Mouse (Mus musculus) left cerebral cortex, postnatal 36 days (tissue): ENCODE results near the gene Dclre1b. TPM values are rescaled to one million over a fixed set of nuclear protein-coding genes. Genes with fewer than 3 reads are reported as not detected.

Experiments
- DNase-seq, 2 experiments: peaks; one replicate each; pipeline ENCODE4 v3.0.0; 2021 to 2022; ENCODE audit warnings: low spot score in 2 of 2, mixed read lengths in 1 of 2
- intact Hi-C: fragments of 180-260 bp; cut with DNase I; formaldehyde crosslinking; loops from one replicate; pipeline ENCODE4 v1.15.1; 2025
- total RNA-seq, 2 experiments: library from RNA; stranded (reverse); gene quantifications; 2 replicates each; pipeline ENCODE4 v1.2.3; 2021

The Dclre1b gene
- total RNA-seq, 2 experiments from 2014 or later: 10.6 to 11.0 TPM

DNA sequence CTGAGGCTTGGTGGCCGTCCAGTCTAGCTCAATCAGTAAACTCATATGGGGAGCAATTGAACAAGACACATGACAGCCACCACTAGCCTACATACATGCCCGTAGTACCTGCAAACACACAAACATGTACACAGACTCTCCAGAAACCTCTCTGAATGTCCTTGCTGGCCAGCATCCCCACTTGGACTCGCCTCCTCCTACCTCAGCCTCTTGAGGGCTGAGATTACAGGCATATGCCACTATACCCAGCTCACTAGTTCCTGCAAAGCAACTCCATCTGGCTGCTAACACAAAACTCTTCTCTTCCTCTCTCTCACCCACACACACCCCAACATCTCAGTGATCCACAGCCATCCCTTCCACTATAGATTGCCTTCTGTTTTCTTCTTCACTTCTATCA is 29.0 kb downstream of the Dclre1b start:
- peak in 1 of 2 experiments; percentile 22 for DNase-seq
- intact Hi-C loops: no loop called here

DNA sequence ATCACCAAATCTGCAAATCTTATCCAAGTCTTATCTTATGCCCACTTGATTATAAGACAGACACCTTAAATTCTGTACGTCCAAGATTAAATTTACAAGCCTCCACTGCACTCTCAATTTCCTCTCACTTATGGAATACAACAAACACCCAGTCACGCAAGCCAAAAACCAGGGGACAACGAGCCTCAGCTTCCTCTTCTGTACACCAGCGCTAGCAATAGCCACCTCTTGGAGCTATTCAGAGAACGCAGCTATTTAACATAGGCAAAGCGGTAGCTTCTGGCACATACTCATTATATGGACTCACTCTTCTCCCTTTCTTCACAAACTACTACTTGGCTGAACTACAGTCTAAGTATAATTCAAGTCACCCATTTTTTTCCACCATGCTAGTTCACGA is 30.1 kb downstream of the Dclre1b start:
- intact Hi-C loops: no loop called here

DNA sequence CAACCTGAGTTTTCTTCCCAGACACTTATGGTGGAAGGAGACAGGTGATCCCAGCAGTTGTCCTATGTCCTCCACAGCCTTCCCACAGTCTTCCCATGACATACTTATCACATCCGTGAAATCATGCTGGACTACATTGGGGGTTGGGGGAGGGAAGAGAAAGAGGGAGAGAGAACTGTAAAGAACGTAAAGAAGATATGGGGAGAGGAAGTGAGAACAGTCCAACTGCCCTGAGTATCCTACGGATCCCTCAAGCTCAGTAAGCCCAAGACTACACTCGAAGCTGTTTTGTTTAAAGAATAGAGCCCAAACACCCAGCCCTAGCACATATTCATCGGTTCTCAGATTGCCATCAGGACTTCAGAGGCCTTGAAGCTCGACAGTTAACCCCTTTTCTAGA is 30.6 kb downstream of the Dclre1b start:
- no peak for DNase-seq
- intact Hi-C loops: no loop called here

More for the DNA sequence above, 30.1 kb downstream of the Dclre1b start:
- no peak for DNase-seq

DNA sequence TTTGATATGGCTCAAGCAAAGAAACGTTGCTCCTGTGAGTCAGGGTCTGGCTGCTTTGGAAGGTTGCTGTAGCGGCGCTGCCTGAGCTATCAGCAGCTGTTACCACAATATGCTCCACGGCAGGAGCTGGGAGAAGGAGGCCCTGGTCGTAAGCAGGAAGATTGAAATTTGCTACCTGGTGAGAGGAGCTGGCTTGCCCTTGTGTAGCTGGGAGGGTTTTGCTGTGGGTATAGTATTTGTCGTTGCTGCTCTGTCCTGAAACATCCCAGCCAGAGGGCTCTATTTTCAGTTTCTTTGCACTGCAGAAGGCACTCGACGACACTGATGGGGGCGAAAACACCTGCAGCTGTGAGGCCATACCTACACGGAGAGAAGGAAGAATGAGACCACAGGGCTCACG is 31.3 kb downstream of the Dclre1b start:
- peak in 1 of 2 experiments; percentile 15 for DNase-seq
- intact Hi-C loops: no loop called here

DNA sequence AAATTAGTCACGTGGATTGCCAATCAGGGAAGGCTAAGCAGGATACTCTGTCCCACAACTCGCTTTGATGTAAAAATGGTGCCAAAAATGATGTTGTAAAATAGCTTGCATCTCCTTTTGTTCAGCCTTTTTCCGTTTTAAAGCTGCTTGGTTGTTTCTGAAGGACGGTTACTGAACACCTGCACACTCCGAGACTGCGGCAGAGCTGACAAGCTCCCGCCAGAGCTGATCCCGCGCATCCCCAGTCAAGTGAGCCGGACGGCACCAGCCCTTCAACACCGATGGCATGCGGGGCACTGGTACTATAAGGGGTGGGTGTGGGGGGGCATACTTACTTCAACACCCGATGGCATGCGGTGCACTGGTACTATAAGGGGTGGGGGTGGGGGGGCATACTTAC is 35.2 kb downstream of the Dclre1b start:
- intact Hi-C loops: loop anchor here (5.0 kb wide), 1 partner anchor 33 kb away; the partner anchor contains the start of genes Ap4b1, Dclre1b and Gm43064
- DNase-seq: no peak

DNA sequence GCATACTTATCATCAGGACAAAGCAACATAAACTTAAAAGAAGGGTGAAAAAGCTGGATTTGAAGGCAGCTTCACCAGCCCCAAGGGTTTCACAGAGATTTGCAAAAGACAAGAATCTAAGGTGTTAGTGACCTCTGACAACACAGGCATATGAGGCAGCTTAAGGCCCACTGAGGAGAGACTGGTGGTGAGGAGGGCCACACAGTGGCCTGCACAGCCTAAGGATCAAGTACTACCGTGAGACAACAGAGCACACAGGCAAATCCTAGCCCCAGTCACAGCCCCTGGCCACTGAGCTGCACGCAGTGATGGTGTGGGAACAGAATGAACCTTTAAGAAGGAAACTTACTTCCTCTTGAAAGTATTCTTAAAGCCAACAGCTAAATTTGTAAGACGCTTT is 35.7 kb downstream of the Dclre1b start:
- intact Hi-C loops: loop anchor here (5.0 kb wide), 1 partner anchor 34 kb away; the partner anchor contains the start of genes Ap4b1, Dclre1b and Gm43064
- DNase-seq: no peak

DNA sequence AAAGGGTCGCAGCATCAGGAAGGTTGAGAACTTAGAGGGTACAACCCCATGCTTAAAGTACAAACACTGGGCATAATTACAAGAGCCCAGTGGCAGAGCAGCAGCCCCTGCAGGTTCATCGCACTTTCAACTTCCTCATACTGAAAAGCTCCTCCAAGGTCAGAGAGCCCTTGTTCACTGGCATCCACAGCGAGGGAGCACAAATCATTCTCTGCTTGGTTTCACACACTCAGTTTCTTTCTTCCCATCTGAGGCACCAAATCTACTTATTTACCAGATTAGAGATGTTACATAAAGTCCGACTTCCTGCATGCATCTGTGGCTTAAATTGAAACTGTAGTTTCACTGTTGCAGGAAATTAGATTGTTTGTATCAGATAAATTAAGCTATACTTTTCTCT is 36.4 kb downstream of the Dclre1b start:
- DNase-seq: no peak
- intact Hi-C loops: loop anchor here (5.0 kb wide), 1 partner anchor 34 kb away; the partner anchor contains the start of genes Ap4b1, Dclre1b and Gm43064

DNA sequence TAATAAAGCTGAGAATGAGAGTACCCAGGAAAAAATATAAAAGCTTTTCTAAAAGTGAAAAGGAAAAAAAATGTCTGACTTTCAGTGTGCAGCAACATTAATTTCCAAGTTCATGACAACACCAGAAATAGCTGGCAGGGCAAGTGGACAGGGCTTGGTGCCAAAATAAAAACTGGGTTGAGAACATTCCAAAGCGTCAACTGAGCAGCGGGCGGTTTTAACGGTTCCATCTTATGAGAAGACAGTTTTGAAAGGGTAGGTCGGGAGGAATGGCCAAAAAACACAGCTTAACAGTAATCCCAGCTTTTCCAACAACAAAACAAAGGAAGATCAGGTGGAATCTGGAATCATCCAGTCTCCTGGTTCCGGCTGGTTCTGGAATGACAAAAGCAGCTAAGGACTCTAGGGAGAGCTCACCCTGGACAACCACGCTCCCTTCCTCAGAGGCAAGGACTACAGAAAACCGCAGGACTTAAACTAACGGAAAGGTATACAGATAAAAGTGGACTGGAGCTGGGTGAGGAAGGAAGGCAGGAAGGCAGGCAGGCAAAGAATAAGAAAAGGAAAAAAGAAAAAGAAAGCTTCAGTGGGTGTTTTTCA is 37.6 kb downstream of the Dclre1b start:
- no peak for DNase-seq
- intact Hi-C loops: loop anchor here (5.0 kb wide), 1 partner anchor 36 kb away; the partner anchor contains the start of genes Ap4b1, Dclre1b and Gm43064

DNA sequence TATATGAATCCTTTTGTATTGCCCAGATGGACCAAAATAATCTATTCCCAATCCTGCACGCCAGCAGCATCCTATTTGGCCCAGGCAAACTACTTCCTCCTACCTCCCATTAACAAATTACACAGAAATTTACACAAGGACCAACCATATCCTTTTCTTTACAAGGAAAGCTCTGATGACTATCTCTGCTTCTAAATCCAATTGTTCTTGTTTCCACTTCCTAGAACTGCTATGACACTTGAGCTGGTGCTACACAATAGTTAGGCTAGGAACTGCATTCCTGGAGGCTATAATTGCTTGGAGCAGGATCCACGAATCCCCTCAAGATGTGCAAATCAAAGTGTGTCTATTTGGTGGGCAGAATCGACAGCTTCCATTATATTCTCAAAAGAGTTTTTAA is 42.5 kb downstream of the Dclre1b start:
- intact Hi-C loops: no loop called here
- DNase-seq: no peak

DNA sequence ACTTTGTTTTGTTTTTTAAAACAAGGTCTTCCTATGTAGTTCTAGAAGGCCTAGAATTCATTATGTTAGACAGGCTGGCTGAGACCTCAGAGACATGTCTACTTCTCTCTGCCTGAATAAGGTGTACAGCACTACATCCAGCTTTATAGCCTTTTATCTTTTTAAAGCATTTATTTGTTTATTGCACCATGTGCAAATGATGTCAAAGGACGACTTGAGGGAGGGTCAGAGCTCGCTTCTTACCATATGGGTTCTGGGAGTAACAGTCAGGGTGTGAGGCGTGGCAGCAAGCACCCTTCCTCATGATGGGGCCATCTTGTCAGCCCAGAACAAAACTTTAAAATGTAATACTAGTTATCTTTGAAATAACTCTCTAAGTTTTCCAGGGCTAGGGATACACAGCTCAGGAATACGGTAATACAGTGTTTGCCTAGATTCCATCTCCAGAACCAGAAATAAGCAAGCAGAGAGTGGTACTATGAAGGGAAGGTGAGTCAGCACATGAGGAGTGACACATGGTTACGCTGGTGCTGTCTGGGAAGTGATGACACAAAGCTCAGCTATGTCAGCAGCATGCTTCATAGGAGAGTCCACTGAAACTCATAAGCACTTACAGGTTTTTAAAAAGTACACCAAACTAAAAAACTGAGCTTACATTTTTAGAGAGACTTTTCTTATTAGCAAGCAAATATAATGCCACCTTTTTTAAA is 49.8 kb downstream of the Dclre1b start:
- no peak for DNase-seq
- intact Hi-C loops: loop anchor here (5.0 kb wide), 1 partner anchor 58 kb away; no protein-coding TSS in a partner anchor

DNA sequence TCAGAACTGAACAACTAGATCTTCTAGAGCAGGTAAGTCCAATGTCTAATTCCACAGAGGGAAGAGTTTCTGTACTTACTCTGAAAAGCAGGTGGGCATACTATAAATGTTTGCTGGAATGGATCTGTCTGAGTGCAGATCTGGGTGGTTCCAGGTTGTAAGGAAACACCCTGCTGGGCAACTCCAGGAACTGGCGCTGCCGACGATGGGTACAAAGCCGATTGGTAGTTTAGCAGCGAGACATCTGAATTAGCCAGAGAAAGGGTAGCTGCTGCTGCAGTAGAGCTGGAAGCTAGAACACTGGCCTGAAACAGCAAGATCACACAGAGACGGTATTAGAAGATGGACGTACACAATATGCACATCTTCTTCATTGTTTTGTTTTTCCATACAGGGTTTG is 50.8 kb downstream of the Dclre1b start:
- no peak for DNase-seq
- intact Hi-C loops: loop anchor here (5.0 kb wide), 1 partner anchor 59 kb away; no protein-coding TSS in a partner anchor

DNA sequence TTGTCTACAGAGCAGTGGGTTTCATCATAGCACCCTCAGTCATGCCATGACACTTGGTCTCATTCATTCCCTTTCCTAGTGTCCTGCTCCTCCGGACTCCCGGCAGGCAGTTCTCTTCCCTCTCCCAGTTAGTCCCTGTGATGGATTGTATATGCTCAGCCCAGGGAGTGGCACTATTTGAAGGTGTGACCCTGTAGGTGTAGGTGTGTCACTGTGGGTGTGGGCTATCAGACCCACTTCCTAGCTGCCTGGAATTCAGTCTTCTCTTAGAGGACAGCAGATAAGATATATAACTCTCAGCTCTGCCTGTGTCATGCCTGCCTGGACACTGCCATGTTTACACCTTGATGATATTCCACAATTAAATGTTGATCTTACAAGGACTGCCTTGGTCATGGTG is 52.3 kb downstream of the Dclre1b start:
- no peak for DNase-seq
- intact Hi-C loops: loop anchor here (5.0 kb wide), 1 partner anchor 60 kb away; no protein-coding TSS in a partner anchor

DNA sequence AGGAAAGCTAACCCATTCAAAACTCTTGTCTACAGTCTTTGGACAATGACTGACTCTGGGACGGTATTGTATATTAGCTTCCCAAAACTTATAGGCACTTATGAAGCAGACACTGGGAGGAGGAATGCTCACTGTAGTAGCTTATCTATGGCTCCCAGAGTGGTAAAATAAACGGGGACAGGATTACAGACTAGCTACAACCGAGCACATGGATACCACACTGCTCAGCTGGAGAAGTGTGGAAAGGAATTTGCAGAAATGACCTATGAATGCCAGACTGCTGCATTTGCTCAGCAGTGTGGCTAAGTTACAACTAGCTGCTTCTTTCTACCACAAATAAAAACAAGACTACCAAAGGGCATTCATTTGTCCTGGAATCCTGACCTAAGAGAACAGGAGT is 53.9 kb downstream of the Dclre1b start:
- no peak for DNase-seq
- intact Hi-C loops: loop anchor here (5.0 kb wide), 1 partner anchor 62 kb away; no protein-coding TSS in a partner anchor

DNA sequence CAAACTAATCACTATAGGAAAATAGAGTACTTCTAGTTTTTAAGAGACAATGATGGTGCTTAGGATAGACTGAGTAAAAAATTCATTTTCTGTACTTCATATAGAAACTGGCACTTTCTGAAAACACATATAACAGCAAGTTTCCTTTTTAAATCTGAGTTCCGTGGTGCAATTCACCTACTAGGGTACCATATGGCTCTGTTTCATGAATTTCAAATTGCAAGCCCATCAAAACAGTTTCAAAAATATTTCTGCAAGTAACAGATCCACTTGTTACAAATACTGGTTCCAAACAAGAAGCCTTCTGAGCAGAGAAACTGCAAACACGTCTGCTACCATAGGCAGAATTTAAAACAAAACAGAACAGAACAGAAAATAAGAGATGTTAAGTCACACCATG is 57.7 kb downstream of the Dclre1b start:
- intact Hi-C loops: loop anchor here (5.0 kb wide), 1 partner anchor 136 kb away; no protein-coding TSS in a partner anchor
- no peak for DNase-seq

Other genes starting within 250 kb of the Dclre1b start
- gene Syt6, start 234.2 kb downstream of the Dclre1b start, total RNA-seq: 10 to 100 TPM; 19.0 to 24.1 TPM
- under 1 TPM in 1 of 2 experiments, not detected in 1; 0.62 TPM for gene Atg4a-ps, start 163.4 kb downstream of the Dclre1b start, total RNA-seq
- 10 to 100 TPM; 12.7 to 13.3 TPM for gene Olfml3, start 71.4 kb downstream of the Dclre1b start, total RNA-seq
- not detected for gene Gm10964, start 70.1 kb downstream of the Dclre1b start, total RNA-seq
- gene Hipk1, start 17.9 kb downstream of the Dclre1b start, total RNA-seq: 100 to 1,000 TPM; 110 to 129 TPM
- 10 to 100 TPM; 12.1 to 14.3 TPM for gene Ap4b1, start 76 bp upstream of the Dclre1b start, total RNA-seq
- 1 to 10 TPM in 1 of 2 experiments, under 1 TPM in 1; 0.15 to 1.0 TPM for gene Gm43064, start 129 bp upstream of the Dclre1b start, total RNA-seq
- gene Bcl2l15, start 23.2 kb upstream of the Dclre1b start, total RNA-seq: 1 to 10 TPM in 1 of 2 experiments, under 1 TPM in 1; 0.47 to 1.2 TPM
- gene Ptpn22, start 50.4 kb upstream of the Dclre1b start, total RNA-seq: 1 to 10 TPM; 1.4 to 1.6 TPM
- gene Rsbn1, start 104.7 kb upstream of the Dclre1b start, total RNA-seq: 10 to 100 TPM; 19.8 to 23.4 TPM
- 10 to 100 TPM; 41.2 to 53.3 TPM for gene Phtf1, start 158.7 kb upstream of the Dclre1b start, total RNA-seq